Mouse (Mus musculus) kidney, adult 9 months (tissue): ENCODE measurements around the gene Fam178b.
"Not testable (repeated sequence)": the region's sequence is repeated elsewhere in the genome, so short reads cannot be mapped to it uniquely, and the experiment has no call there.

Experiments
- DNase-seq: peaks from one replicate; pipeline ENCODE4 v3.0.0; 2022

Gene Fam178b

GRCm38 (mm10) chr1:36540807-36541206 is 142.2 kb downstream of the Fam178b start:
- DNase-seq: no peak

GRCm38 (mm10) chr1:36540132-36540531 is 142.9 kb downstream of the Fam178b start:
- no peak for DNase-seq

GRCm38 (mm10) chr1:36539186-36539585 is 143.8 kb downstream of the Fam178b start, which contains the start of gene Gm42417:
TSS of gene Gm42417 (minus strand) at chr1:36539429.
- DNase-seq: peak; percentile 94

GRCm38 (mm10) chr1:36538727-36539126 is 144.3 kb downstream of the Fam178b start:
- DNase-seq: no peak

- not testable (repeated sequence) for DNase-seq
Observed at GRCm38 (mm10) chr1:36536783-36537182, 146.2 kb downstream of the Fam178b start, which contains the start of gene Ankrd23. TSS of gene Ankrd23 (minus strand) at chr1:36536883.

GRCm38 (mm10) chr1:36536397-36536728 is 146.6 kb downstream of the Fam178b start:
- no peak for DNase-seq

- DNase-seq: no peak
Observed at GRCm38 (mm10) chr1:36535477-36536396, 147.2 kb downstream of the Fam178b start.

GRCm38 (mm10) chr1:36534595-36535058 is 148.4 kb downstream of the Fam178b start:
- DNase-seq: no peak

- DNase-seq: no peak
Observed at GRCm38 (mm10) chr1:36533546-36533945, 149.4 kb downstream of the Fam178b start.

GRCm38 (mm10) chr1:36531461-36531860 is 151.5 kb downstream of the Fam178b start:
- DNase-seq: no peak

GRCm38 (mm10) chr1:36530962-36531361 is 152.0 kb downstream of the Fam178b start:
- no peak for DNase-seq

- DNase-seq: no peak
Observed at GRCm38 (mm10) chr1:36530485-36530884, 152.5 kb downstream of the Fam178b start.

GRCm38 (mm10) chr1:36529875-36530274 is 153.1 kb downstream of the Fam178b start:
- DNase-seq: no peak

- DNase-seq: no peak
Observed at GRCm38 (mm10) chr1:36529274-36529673, 153.7 kb downstream of the Fam178b start.

GRCm38 (mm10) chr1:36528351-36528750 is 154.6 kb downstream of the Fam178b start:
- DNase-seq: no peak

- no peak for DNase-seq
Observed at GRCm38 (mm10) chr1:36526903-36527302, 156.1 kb downstream of the Fam178b start.

- DNase-seq: no peak
Observed at GRCm38 (mm10) chr1:36525774-36526173, 157.2 kb downstream of the Fam178b start.

GRCm38 (mm10) chr1:36524058-36524457 is 158.9 kb downstream of the Fam178b start:
- no peak for DNase-seq

- no peak for DNase-seq
Observed at GRCm38 (mm10) chr1:36523332-36524013, 159.5 kb downstream of the Fam178b start.

- DNase-seq: no peak
Observed at GRCm38 (mm10) chr1:36522210-36522609, 160.8 kb downstream of the Fam178b start.

- DNase-seq: no peak
Observed at GRCm38 (mm10) chr1:36519626-36520025, 163.4 kb downstream of the Fam178b start.

- no peak for DNase-seq
Observed at GRCm38 (mm10) chr1:36518259-36518658, 164.7 kb downstream of the Fam178b start.

GRCm38 (mm10) chr1:36513718-36514117 is 169.3 kb downstream of the Fam178b start:
- DNase-seq: peak; percentile 46

GRCm38 (mm10) chr1:36513310-36513709 is 169.7 kb downstream of the Fam178b start:
- DNase-seq: peak; percentile 61
